Mouse (Mus musculus) gastrocnemius, postnatal 25 days (tissue): ENCODE results near the gene Dnase1l1. TPM values are rescaled to one million over a fixed set of nuclear protein-coding genes. Genes with fewer than 3 reads are reported as not detected.
A peak's percentile ranks its signal among the peaks of the same experiment; 100 is the strongest.

Experiments
- DNase-seq: peaks from one replicate; pipeline ENCODE4 v3.0.0; 2022
- microRNA-seq, 2 experiments: library from miRNA; unstranded; fragments of <30 nt; microRNA quantifications; one replicate each; pipeline ENCODE4 v1.2.0; 2021; ENCODE audit warnings: borderline replicate concordance in 2 of 2
- total RNA-seq, 2 experiments: library from RNA; stranded (reverse); gene quantifications; 1 replicate in 1 of 2; 2 replicates in 1 of 2; pipeline ENCODE4 v1.2.3; 2021

Gene Dnase1l1
- total RNA-seq, 2 experiments from 2014 or later, result 90.3 to 95.9 TPM

DNA sequence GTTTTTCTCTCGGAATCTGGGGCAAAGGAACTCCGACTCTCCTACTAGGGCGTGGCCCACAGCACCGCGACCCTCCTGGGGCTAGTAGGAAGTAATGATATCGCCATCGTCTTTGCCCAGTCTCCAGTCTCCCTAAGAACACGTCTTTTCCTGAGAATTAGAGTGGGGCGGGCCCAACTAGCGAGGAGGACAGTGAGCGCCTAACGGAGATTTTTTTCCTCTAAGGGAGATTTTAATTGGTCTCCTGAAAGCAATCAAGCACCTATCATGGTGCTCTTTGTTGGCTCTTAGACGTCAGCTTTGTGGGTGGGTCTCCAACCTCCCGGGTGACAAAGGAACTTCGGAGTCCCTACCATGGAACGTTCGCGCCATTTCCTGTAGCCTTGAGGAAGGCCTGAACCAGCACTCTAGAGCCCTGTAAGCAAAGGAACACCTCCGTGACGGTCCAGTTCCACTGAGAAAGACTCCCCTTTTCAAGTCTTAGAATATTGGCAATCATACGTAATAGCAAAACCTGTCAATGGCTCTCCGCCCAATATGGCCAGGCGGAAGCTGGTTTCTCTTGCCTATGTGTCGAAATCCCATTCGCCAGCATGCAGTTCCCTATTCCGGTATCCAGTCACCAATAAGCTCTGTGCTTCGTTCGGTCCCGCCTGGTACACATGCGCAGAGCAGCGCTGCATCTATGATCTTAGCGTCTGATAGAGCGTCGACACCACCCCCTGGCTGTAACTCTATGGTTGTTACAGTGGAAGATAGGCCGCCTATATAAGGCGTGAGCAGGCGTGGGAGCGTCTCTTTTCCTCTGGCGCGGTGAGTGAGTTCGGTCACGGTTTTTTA is 11.9 kb downstream of the Dnase1l1 start, which contains the start of gene Rpl10:
Rpl10 (plus strand) TSS at position 751 of the 840 bp plus-strand sequence.
- DNase-seq, result peak; percentile 92

DNA sequence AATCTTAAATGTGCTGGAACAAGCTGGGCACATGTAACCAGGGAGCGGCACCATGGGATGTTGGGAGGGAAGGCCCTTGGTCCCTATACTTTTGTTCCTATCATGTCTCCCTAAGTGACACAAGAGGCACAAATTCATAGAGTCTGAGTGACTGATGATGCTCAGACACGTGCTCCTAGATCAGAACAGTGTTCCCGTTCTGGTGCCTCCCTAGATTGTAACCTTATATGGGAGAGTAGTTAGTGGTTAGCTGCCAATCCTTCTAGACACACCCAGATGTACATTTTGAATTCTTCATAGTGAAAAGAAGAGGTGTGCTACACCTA is 12.4 kb downstream of the Dnase1l1 start:
- DNase-seq, result no peak

GRCm38 (mm10) chrX:74257746-74258145 is 24.4 kb downstream of the Dnase1l1 start:
- no peak for DNase-seq

GRCm38 (mm10) chrX:74254888-74255565 is 27.1 kb downstream of the Dnase1l1 start:
- no peak for DNase-seq

DNA sequence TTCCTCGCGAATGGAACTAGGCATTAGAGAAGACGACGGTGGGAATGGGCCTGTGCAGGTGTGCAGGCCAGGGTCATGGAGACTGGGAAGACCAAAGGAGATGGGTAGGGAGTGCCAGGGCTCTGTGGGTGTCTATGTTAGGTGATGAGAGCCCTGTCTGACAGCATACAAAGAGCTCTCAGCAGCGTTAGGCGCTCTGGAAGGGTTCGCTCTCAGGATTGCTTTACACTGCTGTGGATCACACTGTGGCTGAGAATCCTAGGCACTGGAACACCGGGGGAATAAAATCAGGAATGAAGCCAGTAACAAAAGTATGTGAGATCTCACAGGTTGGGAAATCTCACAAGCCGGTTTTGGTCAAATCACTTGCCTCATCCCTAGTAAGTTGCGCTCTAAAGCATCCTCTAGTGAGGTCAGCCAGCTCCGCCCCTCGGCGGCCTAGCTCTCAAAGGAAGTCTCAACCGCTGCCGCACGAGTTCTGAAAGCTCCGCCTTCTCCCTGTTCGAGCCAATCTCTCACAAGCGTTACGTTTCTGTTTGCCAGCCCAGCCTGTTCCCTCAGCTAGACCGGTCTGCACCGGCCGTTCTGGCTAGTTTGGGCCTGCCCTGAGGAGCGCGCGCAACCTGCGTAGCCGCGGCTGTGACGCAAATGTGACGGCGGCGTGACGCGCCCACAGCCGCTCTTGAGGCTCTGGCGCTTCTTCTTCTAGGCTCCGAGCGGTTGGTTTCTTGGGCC is 27.8 kb downstream of the Dnase1l1 start, which contains the start of gene Emd:
Emd (plus strand) TSS at position 535 of the 735 bp plus-strand sequence.
- peak; percentile 90 for DNase-seq

- peak; percentile 57 for DNase-seq
Measured at GRCm38 (mm10) chrX:74249615-74250014, 32.5 kb downstream of the Dnase1l1 start, which contains the start of gene Flna. Flna (minus strand) TSS chrX:74249820.

DNA sequence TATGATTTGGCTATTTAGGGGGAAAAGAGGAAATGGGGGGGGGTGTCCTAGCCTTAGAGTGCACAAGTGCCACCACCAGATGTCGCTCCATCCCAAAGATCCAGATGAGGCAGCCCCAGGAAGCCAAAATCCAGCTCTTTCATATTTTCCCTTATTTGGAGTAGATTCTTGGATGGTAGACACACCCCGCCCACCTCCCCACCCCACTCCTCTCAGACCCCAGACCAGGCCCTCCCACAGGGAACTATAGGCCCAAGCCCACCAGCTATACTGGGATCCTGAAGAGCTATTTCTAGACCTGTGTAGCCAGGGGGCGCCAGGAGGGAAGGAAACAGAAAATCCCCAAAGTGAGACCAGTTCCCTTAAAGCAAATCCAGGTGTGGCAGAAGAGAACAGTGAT is 33.5 kb downstream of the Dnase1l1 start:
- DNase-seq, result no peak

DNA sequence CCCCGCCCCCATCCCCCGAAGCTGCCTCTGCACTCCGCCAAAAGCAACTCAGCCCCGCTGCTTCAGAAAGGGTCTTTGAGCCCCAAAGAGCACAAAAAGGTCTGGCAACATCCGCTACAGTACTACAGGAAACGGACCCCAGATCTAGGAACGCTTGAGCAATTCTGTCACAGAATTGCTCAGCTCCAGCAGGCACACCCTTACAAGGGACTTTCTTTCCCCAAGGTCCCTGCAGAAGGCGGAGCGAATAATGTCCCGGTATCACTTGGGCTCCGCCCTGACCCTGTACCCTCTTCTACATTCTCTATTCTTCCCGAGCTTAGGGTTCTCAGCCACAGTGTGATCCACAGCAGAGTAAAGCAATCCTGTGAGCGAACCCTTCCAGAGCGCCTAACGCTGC is 35.4 kb downstream of the Dnase1l1 start:
- DNase-seq, result no peak

- peak; percentile 89 for DNase-seq
Measured at GRCm38 (mm10) chrX:74246213-74246681, 35.9 kb downstream of the Dnase1l1 start.

- peak; percentile 83 for DNase-seq
Measured at GRCm38 (mm10) chrX:74245687-74246086, 36.5 kb downstream of the Dnase1l1 start.

- no peak for DNase-seq
Measured at GRCm38 (mm10) chrX:74245107-74245506, 37.0 kb downstream of the Dnase1l1 start.

DNA sequence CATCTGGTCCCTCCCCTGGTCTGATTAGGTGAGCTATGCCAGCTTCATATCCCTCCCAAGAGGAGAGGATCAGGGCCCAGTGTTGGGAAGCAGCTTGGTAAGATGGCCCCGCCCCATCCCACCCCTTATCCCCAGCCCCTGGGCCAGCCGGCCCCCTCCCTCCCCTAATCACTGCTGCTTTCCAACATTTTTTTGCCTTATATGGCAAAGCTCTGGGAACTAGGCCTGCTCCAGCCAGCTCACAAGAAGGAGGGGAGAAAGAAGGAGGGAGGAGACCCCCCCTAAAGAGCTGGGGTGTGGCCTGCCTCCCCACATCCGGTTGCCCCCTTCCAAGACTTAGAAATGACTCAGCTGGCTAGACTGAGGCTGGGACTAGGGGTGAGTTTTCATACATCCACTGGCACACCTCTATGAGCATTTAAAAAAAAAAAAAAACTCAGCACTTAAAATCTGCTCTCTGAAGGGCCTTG is 37.5 kb downstream of the Dnase1l1 start:
- DNase-seq, result peak; percentile 74

- DNase-seq, result no peak
Measured at GRCm38 (mm10) chrX:74243807-74244206, 38.3 kb downstream of the Dnase1l1 start.

DNA sequence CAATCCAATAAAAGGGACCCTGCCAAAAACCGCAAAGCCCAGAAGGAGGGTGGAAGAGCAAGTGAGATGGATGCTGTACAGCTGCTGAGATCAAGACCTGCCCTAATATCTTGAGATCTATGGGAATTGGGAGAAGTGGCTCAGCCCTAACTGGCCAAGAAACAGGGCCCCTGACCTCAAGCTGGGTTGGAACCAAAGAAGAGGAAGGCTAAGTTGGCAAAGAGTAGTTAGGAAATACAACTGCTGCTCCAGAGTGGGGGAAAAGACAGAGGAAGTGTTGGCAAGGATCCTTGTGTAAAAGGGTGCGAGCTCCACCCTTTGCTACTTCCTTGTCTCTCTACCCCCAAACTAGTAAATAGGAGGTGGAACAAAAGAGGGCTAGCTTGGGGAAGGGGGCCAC is 38.7 kb downstream of the Dnase1l1 start:
- no peak for DNase-seq

DNA sequence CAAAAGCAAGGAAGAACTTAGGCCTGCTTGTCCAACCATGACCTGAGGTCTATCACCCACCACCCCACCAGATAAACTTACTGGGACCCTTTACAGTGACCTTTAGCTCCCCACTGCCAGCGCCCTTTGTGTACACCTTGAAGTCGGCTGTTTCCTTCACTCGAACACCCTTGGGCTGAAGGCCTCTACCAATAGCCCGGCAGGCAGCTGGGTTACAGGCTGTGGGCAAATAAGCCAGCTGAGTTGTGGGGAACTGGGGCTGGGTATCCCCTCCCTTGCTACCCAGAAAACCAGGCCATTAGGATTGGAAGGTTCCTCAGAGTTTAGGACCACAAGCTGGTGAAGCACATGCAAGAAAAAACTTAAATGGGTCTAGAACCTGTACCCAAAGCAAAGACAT is 41.8 kb downstream of the Dnase1l1 start:
- no peak for DNase-seq

DNA sequence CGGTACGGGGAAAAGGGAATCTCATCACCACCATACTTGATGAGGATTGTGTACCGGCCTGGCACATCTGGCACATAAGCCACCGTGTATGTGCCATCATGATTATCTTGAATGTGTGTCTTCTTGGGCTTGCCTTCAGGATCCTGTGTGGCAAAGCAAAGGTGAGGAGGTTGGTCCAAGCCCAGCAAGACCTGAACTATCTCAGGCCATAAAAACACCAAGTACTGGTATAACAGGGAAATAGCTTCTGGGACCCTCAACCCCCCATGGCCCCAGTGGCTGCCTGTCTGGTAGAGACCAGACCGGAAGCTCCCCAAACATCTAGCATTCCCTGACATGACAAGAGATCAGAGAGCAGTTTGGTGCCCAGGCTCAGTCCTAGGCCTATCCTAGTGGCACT is 48.9 kb downstream of the Dnase1l1 start:
- DNase-seq, result no peak

DNA sequence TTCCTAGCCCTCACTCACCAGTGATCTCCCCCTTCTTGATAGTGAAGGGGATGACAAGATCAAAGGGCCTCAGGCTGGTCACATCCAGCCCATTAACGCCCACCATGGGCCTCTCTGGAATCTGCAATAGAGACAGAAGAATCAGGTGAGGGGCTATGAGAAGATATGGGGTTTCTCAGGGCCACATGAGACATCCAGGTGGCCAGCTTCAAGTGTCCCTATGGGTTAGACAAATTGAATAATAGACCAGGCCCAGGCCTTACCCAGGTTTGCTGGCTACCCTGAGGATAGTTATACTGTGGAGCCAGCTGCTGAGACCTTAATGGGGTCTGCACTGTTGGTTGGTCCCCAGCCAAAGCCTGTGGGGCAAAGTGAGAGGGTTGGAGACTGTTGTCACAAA is 52.1 kb downstream of the Dnase1l1 start:
- DNase-seq, result no peak

Small RNAs within 50 kb of the gene (microRNA-seq; reads per million reads assigned to microRNA genes)
- 0.74 to 1.6 reads per million in 2 experiments for gene Mir7091
- 0 reads per million in 2 experiments for gene Mir7092

Other genes starting within 250 kb of the Dnase1l1 start
- not detected for gene Opn1mw, start 154.9 kb downstream of the Dnase1l1 start, total RNA-seq
- gene Mecp2, start 147.0 kb downstream of the Dnase1l1 start, total RNA-seq, result 10 to 100 TPM; 21.1 to 23.1 TPM
- not detected for gene Tex28, start 114.5 kb downstream of the Dnase1l1 start, total RNA-seq
- gene Tktl1, start 105.1 kb downstream of the Dnase1l1 start, total RNA-seq, result not detected
- 10 to 100 TPM; 47.7 to 64.7 TPM for gene Flna, start 32.5 kb downstream of the Dnase1l1 start, total RNA-seq
- gene Emd, start 27.6 kb downstream of the Dnase1l1 start, total RNA-seq, result 10 to 100 TPM; 20.1 to 20.3 TPM
- 100 to 1,000 TPM; 164 to 171 TPM for gene Rpl10, start 11.5 kb downstream of the Dnase1l1 start, total RNA-seq
- gene Taz, start 425 bp downstream of the Dnase1l1 start, total RNA-seq, result 10 to 100 TPM; 40.4 to 43.5 TPM
- gene Atp6ap1, start 14.8 kb upstream of the Dnase1l1 start, total RNA-seq, result 10 to 100 TPM; 70.9 to 94.0 TPM
- 10 to 100 TPM; 28.2 to 42.7 TPM for gene Gdi1, start 22.7 kb upstream of the Dnase1l1 start, total RNA-seq
- 10 to 100 TPM; 20.5 to 22.5 TPM for gene Fam50a, start 30.7 kb upstream of the Dnase1l1 start, total RNA-seq
- under 1 TPM; 0.46 to 0.94 TPM for gene Plxna3, start 46.7 kb upstream of the Dnase1l1 start, total RNA-seq
- gene Lage3, start 71.3 kb upstream of the Dnase1l1 start, total RNA-seq, result 10 to 100 TPM; 32.2 to 36.5 TPM
- 10 to 100 TPM; 48.1 to 52.1 TPM for gene Ubl4a, start 90.9 kb upstream of the Dnase1l1 start, total RNA-seq
- 1 to 10 TPM; 2.3 to 2.6 TPM for gene Slc10a3, start 91.0 kb upstream of the Dnase1l1 start, total RNA-seq
- gene Fam3a, start 110.9 kb upstream of the Dnase1l1 start, total RNA-seq, result 10 to 100 TPM; 10.9 to 11.5 TPM
- gene Ikbkg, start 111.0 kb upstream of the Dnase1l1 start, total RNA-seq, result 10 to 100 TPM; 19.5 to 23.8 TPM
- 1 to 10 TPM; 3.3 to 7.4 TPM for gene G6pdx, start 146.9 kb upstream of the Dnase1l1 start, total RNA-seq
- not detected for gene Gm6880, start 199.1 kb upstream of the Dnase1l1 start, total RNA-seq